Mouse (Mus musculus): ENCODE results near the gene Mxra8.

Gene Mxra8

GRCm38 (mm10) chr4:155846871-155847578, 7.5 kb downstream of the Mxra8 start, which contains the start of gene Dvl1:
Gene Dvl1 (plus strand): TSS chr4:155847402.
- Histone ChIP-seq H3K27me3 (ENCODE audit: control insufficient read depth, insufficient read depth, low read length, poor library complexity, severe bottlenecking) (no peaks in the 10 kb centered on the region), H3K36me3 (ENCODE audit: control insufficient read depth, insufficient read depth, low read length, poor library complexity, severe bottlenecking) (no peaks in the 10 kb centered on the region)
- DNase-seq (ENCODE audit: low read depth, low spot score), result peak; percentile 95

GRCm38 (mm10) chr4:155847591-155848352, 8.3 kb downstream of the Mxra8 start:
- DNase-seq (ENCODE audit: low read depth, low spot score), result peak; percentile 55
- Histone ChIP-seq H3K36me3 (ENCODE audit: control insufficient read depth, insufficient read depth, low read length, poor library complexity, severe bottlenecking) (no peaks in the 10 kb centered on the region), H3K27me3 (ENCODE audit: control insufficient read depth, insufficient read depth, low read length, poor library complexity, severe bottlenecking) (no peaks in the 10 kb centered on the region)

- Histone ChIP-seq H3K36me3 (ENCODE audit: control insufficient read depth, insufficient read depth, low read length, poor library complexity, severe bottlenecking) (no peaks in the 10 kb centered on the region), H3K27me3 (ENCODE audit: control insufficient read depth, insufficient read depth, low read length, poor library complexity, severe bottlenecking) (no peaks in the 10 kb centered on the region)
- no peak for DNase-seq (ENCODE audit: low read depth, low spot score)
Measured at GRCm38 (mm10) chr4:155848434-155849095, 9.1 kb downstream of the Mxra8 start.

GRCm38 (mm10) chr4:155849391-155849790, 9.9 kb downstream of the Mxra8 start:
- DNase-seq (ENCODE audit: low read depth, low spot score), result no peak
- H3K27me3 ChIP-seq (ENCODE audit: control insufficient read depth, insufficient read depth, low read length, poor library complexity, severe bottlenecking), result no peaks in the 10 kb centered on the region

GRCm38 (mm10) chr4:155849792-155850451, 10.4 kb downstream of the Mxra8 start:
- DNase-seq (ENCODE audit: low read depth, low spot score), result no peak
- H3K36me3 ChIP-seq (ENCODE audit: control insufficient read depth, insufficient read depth, low read length, poor library complexity, severe bottlenecking), result no peaks in the 10 kb centered on the region
- H3K27me3 ChIP-seq (ENCODE audit: control insufficient read depth, insufficient read depth, low read length, poor library complexity, severe bottlenecking), result no peaks in the 10 kb centered on the region

More at GRCm38 (mm10) chr4:155849391-155849790, 9.9 kb downstream of the Mxra8 start:
- H3K36me3 ChIP-seq (ENCODE audit: control insufficient read depth, insufficient read depth, low read length, poor library complexity, severe bottlenecking), result no peaks in the 10 kb centered on the region

- no peak for DNase-seq (ENCODE audit: low read depth, low spot score)
- Histone ChIP-seq H3K27me3 (ENCODE audit: control insufficient read depth, insufficient read depth, low read length, poor library complexity, severe bottlenecking) (no peaks in the 10 kb centered on the region), H3K36me3 (ENCODE audit: control insufficient read depth, insufficient read depth, low read length, poor library complexity, severe bottlenecking) (no peaks in the 10 kb centered on the region; the same call in 1 of the 2 replicates)
Measured at GRCm38 (mm10) chr4:155851368-155851767, 11.9 kb downstream of the Mxra8 start.

GRCm38 (mm10) chr4:155851951-155852411, 12.5 kb downstream of the Mxra8 start:
- no peaks in the 10 kb centered on the region; the same call in 1 of the 2 replicates for H3K36me3 ChIP-seq (ENCODE audit: control insufficient read depth, insufficient read depth, low read length, poor library complexity, severe bottlenecking)
- no peak for DNase-seq (ENCODE audit: low read depth, low spot score)

GRCm38 (mm10) chr4:155853421-155853820, 13.9 kb downstream of the Mxra8 start:
- Histone ChIP-seq H3K27me3 (ENCODE audit: control insufficient read depth, insufficient read depth, low read length, poor library complexity, severe bottlenecking) (no peaks in the 10 kb centered on the region), H3K36me3 (ENCODE audit: control insufficient read depth, insufficient read depth, low read length, poor library complexity, severe bottlenecking) (no peaks in the 10 kb centered on the region; the same call in 1 of the 2 replicates)
- DNase-seq (ENCODE audit: low read depth, low spot score), result no peak

More at GRCm38 (mm10) chr4:155851951-155852411, 12.5 kb downstream of the Mxra8 start:
- H3K27me3 ChIP-seq (ENCODE audit: control insufficient read depth, insufficient read depth, low read length, poor library complexity, severe bottlenecking), result no peaks in the 10 kb centered on the region

GRCm38 (mm10) chr4:155854991-155855390, 15.5 kb downstream of the Mxra8 start:
- Histone ChIP-seq H3K27me3 (ENCODE audit: control insufficient read depth, insufficient read depth, low read length, poor library complexity, severe bottlenecking) (no peaks in the 10 kb centered on the region), H3K36me3 (ENCODE audit: control insufficient read depth, insufficient read depth, low read length, poor library complexity, severe bottlenecking) (no peaks in the 10 kb centered on the region; the same call in 1 of the 2 replicates)
- DNase-seq (ENCODE audit: low read depth, low spot score), result no peak

- Histone ChIP-seq H3K27me3 (ENCODE audit: control insufficient read depth, insufficient read depth, low read length, poor library complexity, severe bottlenecking) (no peaks in the 10 kb centered on the region), H3K36me3 (ENCODE audit: control insufficient read depth, insufficient read depth, low read length, poor library complexity, severe bottlenecking) (no peaks in the 10 kb centered on the region; the same call in none of the 2 replicates)
- DNase-seq (ENCODE audit: low read depth, low spot score), result no peak
Measured at GRCm38 (mm10) chr4:155856071-155856470, 16.6 kb downstream of the Mxra8 start.

- no peaks in the 10 kb centered on the region; the same call in none of the 2 replicates for H3K36me3 ChIP-seq (ENCODE audit: control insufficient read depth, insufficient read depth, low read length, poor library complexity, severe bottlenecking)
- H3K27me3 ChIP-seq (ENCODE audit: control insufficient read depth, insufficient read depth, low read length, poor library complexity, severe bottlenecking), result no peaks in the 10 kb centered on the region
- DNase-seq (ENCODE audit: low read depth, low spot score), result no peak
Measured at GRCm38 (mm10) chr4:155856881-155857280, 17.4 kb downstream of the Mxra8 start.

GRCm38 (mm10) chr4:155859318-155859717, 19.8 kb downstream of the Mxra8 start:
- Histone ChIP-seq H3K36me3 (ENCODE audit: control insufficient read depth, insufficient read depth, low read length, poor library complexity, severe bottlenecking) (no peaks in the 10 kb centered on the region; the same call in none of the 2 replicates), H3K27me3 (ENCODE audit: control insufficient read depth, insufficient read depth, low read length, poor library complexity, severe bottlenecking) (no peaks in the 10 kb centered on the region)
- DNase-seq (ENCODE audit: low read depth, low spot score), result peak; percentile 21

- DNase-seq (ENCODE audit: low read depth, low spot score), result no peak
- Histone ChIP-seq H3K27me3 (ENCODE audit: control insufficient read depth, insufficient read depth, low read length, poor library complexity, severe bottlenecking) (no peaks in the 10 kb centered on the region), H3K36me3 (ENCODE audit: control insufficient read depth, insufficient read depth, low read length, poor library complexity, severe bottlenecking) (peaks cover 3% of the 10 kb centered on the region; the same call in 1 of the 2 replicates)
Measured at GRCm38 (mm10) chr4:155861787-155862186, 22.3 kb downstream of the Mxra8 start.

- Histone ChIP-seq H3K36me3 (ENCODE audit: control insufficient read depth, insufficient read depth, low read length, poor library complexity, severe bottlenecking) (peaks cover 3% of the 10 kb centered on the region; the same call in 1 of the 2 replicates), H3K27me3 (ENCODE audit: control insufficient read depth, insufficient read depth, low read length, poor library complexity, severe bottlenecking) (no peaks in the 10 kb centered on the region)
- DNase-seq (ENCODE audit: low read depth, low spot score), result no peak
Measured at GRCm38 (mm10) chr4:155863001-155863400, 23.5 kb downstream of the Mxra8 start, which contains the start of gene Tas1r3. Gene Tas1r3 (minus strand): TSS chr4:155863362.
